Mouse (Mus musculus) T-cell, adult 2 months (primary cell): ENCODE results near the gene Yif1a.
A peak's percentile ranks its signal among the peaks of the same experiment; 100 is the strongest.

Source experiments
- DNase-seq: peaks from one replicate; pipeline ENCODE4 v3.0.0; 2022; ENCODE audit warnings: low spot score

The Yif1a gene

GRCm38 (mm10) chr19:5060365-5061330 lies 27.7 kb upstream of the Yif1a start:
- no peak for DNase-seq

- DNase-seq = no peak
Observed at GRCm38 (mm10) chr19:5062041-5062440, 26.3 kb upstream of the Yif1a start.

GRCm38 (mm10) chr19:5062446-5062845 lies 25.9 kb upstream of the Yif1a start:
- no peak for DNase-seq

DNA sequence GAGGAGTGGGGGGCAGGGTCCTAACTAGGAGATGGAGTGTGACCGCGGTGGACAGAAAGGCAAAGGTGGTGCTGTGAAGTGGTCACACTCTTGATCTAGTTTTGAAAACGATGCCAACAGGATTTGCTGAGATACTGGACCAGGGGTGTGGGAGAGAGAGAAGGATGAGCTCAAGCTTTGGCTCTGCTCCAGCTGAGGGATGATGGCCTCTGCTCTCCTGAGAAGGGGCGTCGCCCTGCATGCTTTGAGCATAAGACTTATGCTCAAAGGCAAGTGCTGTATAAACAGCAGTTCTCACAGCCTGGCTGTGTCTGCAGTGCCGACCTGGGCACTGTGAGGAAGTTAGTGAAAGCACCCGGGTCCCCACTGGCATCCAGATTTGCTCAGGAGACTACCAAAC lies 23.2 kb upstream of the Yif1a start:
- DNase-seq = no peak

- DNase-seq = no peak
Observed at GRCm38 (mm10) chr19:5067040-5067799, 21.1 kb upstream of the Yif1a start.

DNA sequence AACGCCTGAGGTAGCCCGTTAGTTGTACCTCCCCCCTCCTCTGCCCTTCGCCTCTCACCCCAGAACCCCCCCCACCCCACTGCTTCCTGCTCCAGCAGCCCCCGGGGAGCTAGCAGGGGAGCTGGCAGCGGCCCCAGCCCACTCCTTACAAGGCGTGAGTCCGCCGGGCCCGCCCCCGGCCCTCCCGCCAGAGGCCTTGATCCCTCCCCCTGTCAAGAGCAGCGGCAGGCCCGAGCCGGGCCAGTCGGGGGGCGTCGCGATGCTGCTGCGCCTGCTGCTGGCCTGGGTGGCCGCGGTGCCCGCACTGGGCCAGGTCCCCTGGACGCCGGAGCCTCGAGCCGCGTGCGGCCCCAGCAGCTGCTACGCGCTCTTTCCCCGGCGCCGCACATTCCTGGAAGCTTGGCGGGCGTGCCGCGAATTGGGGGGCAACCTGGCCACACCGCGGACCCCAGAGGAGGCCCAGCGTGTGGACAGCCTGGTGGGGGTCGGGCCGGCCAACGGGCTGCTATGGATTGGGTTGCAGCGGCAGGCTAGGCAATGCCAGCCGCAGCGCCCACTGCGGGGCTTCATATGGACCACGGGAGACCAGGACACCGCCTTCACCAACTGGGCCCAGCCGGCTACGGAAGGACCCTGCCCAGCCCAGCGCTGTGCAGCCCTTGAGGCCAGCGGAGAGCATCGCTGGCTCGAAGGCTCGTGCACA lies 20.3 kb upstream of the Yif1a start, which contains the start of gene Cd248:
Gene Cd248 (plus strand): TSS at position 212 of the 703 bp plus-strand sequence.
- DNase-seq = no peak

GRCm38 (mm10) chr19:5068570-5069234 lies 19.6 kb upstream of the Yif1a start:
- DNase-seq = no peak

GRCm38 (mm10) chr19:5069486-5069885 lies 18.9 kb upstream of the Yif1a start:
- DNase-seq = no peak

DNA sequence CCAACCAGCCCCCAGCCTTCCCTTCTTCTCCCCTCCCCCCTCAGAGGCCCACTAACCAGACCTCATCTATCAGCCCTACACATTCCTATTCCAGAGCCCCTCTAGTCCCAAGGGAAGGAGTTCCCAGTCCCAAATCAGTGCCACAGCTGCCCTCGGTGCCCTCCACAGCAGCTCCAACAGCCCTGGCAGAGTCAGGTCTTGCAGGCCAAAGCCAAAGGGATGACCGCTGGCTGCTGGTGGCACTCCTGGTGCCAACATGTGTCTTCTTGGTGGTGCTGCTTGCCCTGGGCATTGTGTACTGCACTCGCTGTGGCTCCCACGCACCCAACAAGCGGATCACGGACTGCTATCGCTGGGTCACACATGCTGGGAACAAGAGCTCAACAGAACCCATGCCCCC lies 18.4 kb upstream of the Yif1a start:
- no peak for DNase-seq

GRCm38 (mm10) chr19:5071077-5071476 lies 17.3 kb upstream of the Yif1a start:
- DNase-seq = no peak

- DNase-seq = peak; percentile 53
Observed at GRCm38 (mm10) chr19:5071545-5072369, 16.6 kb upstream of the Yif1a start.

GRCm38 (mm10) chr19:5072389-5073019 lies 15.8 kb upstream of the Yif1a start:
- DNase-seq = no peak

DNA sequence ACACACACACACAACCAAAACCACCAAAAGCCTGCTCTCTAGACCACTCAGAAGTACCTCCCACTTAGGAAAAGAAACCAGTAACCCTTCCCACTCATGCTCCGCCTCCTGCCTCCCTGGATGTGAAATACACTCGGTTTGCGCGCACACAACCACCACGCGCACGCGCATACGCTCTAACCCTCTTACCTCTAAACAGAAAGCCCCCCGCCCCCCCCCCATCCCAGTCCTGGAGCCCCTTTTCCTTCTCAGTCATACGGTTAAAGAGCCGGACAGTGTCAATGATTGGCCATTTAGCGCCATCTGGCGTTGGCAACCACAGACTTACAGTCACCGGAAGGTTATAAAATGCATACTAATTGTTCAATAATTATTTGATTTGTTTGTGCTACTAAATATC lies 15.3 kb upstream of the Yif1a start:
- DNase-seq = no peak

DNA sequence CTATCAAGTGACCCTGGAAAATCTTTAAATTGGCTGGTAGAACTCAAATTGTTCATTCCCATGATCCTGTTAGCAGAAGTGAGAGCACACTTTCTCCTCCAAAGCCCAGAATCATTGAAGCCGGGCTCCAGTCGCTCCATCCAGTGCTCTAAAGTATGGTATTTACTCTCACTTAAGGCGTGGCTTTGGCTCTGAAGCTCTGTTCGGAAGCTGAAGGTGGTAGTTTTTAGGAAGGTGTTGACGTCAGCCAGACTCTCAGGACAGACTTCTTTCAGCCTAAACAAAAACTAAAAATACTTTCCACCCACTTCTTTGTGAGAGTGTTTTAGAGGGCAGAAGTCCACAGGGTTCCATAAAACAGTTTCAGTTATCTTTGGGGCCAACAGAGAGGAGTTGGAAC lies 14.8 kb upstream of the Yif1a start:
- no peak for DNase-seq

- no peak for DNase-seq
Observed at GRCm38 (mm10) chr19:5079279-5079678, 9.1 kb upstream of the Yif1a start.

DNA sequence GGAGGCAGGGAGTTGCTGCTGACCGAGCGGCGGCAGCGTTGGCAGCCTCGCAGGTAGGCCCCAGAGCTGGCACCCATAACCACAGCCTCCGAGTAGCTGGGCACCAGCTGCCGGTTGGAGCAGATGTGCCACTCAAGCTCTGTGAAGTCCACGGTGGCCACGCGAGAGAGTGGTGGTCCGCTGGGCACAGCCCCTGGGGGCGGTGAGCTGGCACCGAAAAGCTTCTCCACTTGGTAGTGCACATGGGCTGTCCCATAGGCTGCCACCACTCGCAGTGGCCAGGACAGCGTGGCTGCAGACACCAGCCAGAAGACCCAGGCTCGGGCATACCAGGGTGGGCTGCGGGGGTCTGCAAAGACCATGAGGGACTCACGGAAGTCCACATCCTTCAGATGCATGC lies 6.3 kb upstream of the Yif1a start:
- DNase-seq = no peak

GRCm38 (mm10) chr19:5082596-5082995 lies 5.7 kb upstream of the Yif1a start:
- no peak for DNase-seq

DNA sequence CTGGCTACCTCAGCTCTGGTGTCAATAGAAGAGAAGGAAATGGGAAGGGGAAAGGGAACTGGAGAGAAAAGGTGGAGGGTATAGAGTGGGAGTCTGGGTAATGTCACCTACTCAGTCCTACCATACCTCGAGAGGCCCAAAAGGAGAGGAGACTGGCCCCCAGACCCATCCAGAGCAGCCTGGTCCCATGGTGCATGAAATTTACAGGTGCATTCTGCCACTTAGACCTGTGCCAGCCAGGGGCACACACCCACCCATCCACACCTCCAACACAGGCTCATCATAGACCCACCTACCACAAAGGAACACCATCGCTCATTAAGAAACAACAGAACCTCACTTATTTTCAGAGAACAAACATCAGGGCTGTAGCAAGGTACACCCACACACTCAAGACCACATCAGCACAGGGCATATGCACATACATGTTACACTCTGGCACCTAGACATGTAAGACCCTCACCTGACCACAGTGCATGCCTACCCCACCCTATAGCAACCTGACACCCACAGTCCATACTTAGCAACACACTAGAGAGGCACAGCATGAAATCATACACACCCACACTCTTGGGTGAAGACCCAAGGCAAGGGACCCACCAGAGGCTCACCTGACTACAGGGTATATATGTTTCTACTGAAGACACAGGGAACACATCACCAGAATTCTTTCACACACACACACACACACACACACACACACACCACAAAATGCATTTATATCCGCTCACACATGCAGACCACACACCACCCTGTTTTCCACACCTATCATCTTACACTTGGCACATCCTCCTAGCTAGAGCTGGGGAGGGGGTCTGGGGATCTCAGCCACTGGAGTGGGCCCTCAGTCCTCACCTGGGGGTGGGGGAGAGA lies 4.1 kb upstream of the Yif1a start:
- no peak for DNase-seq

- DNase-seq = no peak
Observed at GRCm38 (mm10) chr19:5084834-5085144, 3.5 kb upstream of the Yif1a start.
